Mouse (Mus musculus): ENCODE data around the gene Spata16. TPM values are rescaled to one million over a fixed set of nuclear protein-coding genes. Genes with fewer than 3 reads are reported as not detected.

The Spata16 gene
- polyA plus RNA-seq (2014; fragmentation: Illumina TruSeq; extraction: RNeasy Lipid Tissue Mini Kit (QIAGEN cat#74804); ENCODE audit: low replicate concordance), result not detected

GRCm38 (mm10) chr3:26637402-26637801 lies at the start of gene Spata16:
TSS of gene Spata16 (plus strand) at chr3:26637620.

Measured in small intestine, adult 10 weeks (tissue).